Mouse (Mus musculus) lung, postnatal 0 days (tissue): ENCODE data around the gene Spred2. TPM values are rescaled to one million over a fixed set of nuclear protein-coding genes. Genes with fewer than 3 reads are reported as not detected.

Experiments
- ATAC-seq: fragments of 200-750 bp; cut with Nextera tagmentation; 2 replicates; pipeline ENCODE4 v1.8.0; 2017; ENCODE audit warnings: moderate library complexity
- DNase-seq: peaks from one replicate; pipeline ENCODE4 v3.0.0-alpha.2; 2016; ENCODE audit warnings: low spot score
- H3K27ac ChIP-seq: fragments of 300-500 bp; sonication (generic); 2 replicates; pipeline ENCODE4 v1.5.1; 2014; ENCODE audit warnings: antibody characterized with exemption, mild to moderate bottlenecking, low read length, mixed read lengths
- H3K27me3 ChIP-seq: fragments of 300-500 bp; sonication (generic); replicated peaks from 2 replicates; pipeline ENCODE4 v1.6.1; 2014; ENCODE audit warnings: low read length, mixed read lengths; ENCODE audit not compliant: insufficient read depth
- H3K36me3 ChIP-seq: fragments of 300-500 bp; sonication (generic); 2 replicates; pipeline ENCODE4 v1.6.1; 2014; ENCODE audit warnings: low read length, mixed read lengths; ENCODE audit not compliant: insufficient read depth
- H3K4me1 ChIP-seq: fragments of 300-500 bp; sonication (generic); 2 replicates; pipeline ENCODE4 v1.6.1; 2014; ENCODE audit warnings: antibody characterized with exemption, low read depth, low read length, mixed read lengths; ENCODE audit not compliant: insufficient read depth
- H3K4me2 ChIP-seq: fragments of 300-500 bp; sonication (generic); replicated peaks from 2 replicates; pipeline ENCODE4 v1.6.1; 2014; ENCODE audit warnings: low read depth, mild to moderate bottlenecking, low read length, moderate library complexity, mixed read lengths
- H3K4me3 ChIP-seq: fragments of 300-500 bp; sonication (generic); 2 replicates; pipeline ENCODE4 v1.5.1; 2014; ENCODE audit warnings: low read depth, low read length
- H3K9ac ChIP-seq: fragments of 300-500 bp; sonication (generic); replicated peaks from 2 replicates; pipeline ENCODE4 v1.6.1; 2014; ENCODE audit warnings: low read depth, mild to moderate bottlenecking
- H3K9me3 ChIP-seq: fragments of 300-500 bp; sonication (generic); 2 replicates; pipeline ENCODE4 v1.6.1; 2016; ENCODE audit warnings: low read length, mixed read lengths
- CTCF ChIP-seq: IDR thresholded peaks from 2 replicates; pipeline ENCODE4 v1.5.1; 2016; ENCODE audit warnings: antibody characterized with exemption, mild to moderate bottlenecking
- EP300 ChIP-seq: IDR thresholded peaks from 2 replicates; pipeline ENCODE4 v1.6.1; 2016; ENCODE audit warnings: antibody characterized with exemption, mild to moderate bottlenecking, control low read depth
- WGBS: fragments of 180-500 bp; shearing (Covaris S2); extraction: QIAGEN DNeasy Blood & Tissue Kit; methylation state at CpG from one replicate; pipeline ENCODE4 v1.1.7; 2014; 5-methylcytosine and 5-hydroxymethylcytosine counted together
- polyA plus RNA-seq: library from polyadenylated mRNA; unstranded; fragments of >200 nt; fragmentation: Nextera tagmentation; extraction: Ambion mirVana; gene quantifications from 2 replicates; pipeline ENCODE4 v1.2.1, GENCODE M21; 2015

Gene Spred2
- polyA plus RNA-seq, 1 experiment from 2014 or later: 3.9 TPM

GRCm38 (mm10) chr11:19971954-19972750 lies 48.0 kb downstream of the Spred2 start:
- peak; percentile 71 for TF ChIP-seq CTCF
- no peak for TF ChIP-seq EP300
- H3K4me3 ChIP-seq: no peak overlapping the region
- DNase-seq (peak; percentile 65), ATAC-seq (peak; percentile 77)
- H3K9ac ChIP-seq: no peak overlapping the region
- WGBS: 92% methylated on average over 4 of the region's 4 CpGs
- no peak overlapping the region for H3K27ac ChIP-seq
- H3K4me1 ChIP-seq: no peaks in the 10 kb centered on the region
- H3K27me3 ChIP-seq: no peaks in the 10 kb centered on the region
- H3K4me2 ChIP-seq: no peak overlapping the region
- H3K36me3 ChIP-seq: no peaks in the 10 kb centered on the region
- H3K9me3 ChIP-seq: no peaks in the 10 kb centered on the region

- Histone ChIP-seq H3K9ac (no peak overlapping the region), H3K36me3 (no peaks in the 10 kb centered on the region), H3K4me2 (no peak overlapping the region), H3K27me3 (no peaks in the 10 kb centered on the region), H3K4me3 (no peak overlapping the region), H3K9me3 (no peaks in the 10 kb centered on the region), H3K27ac (no peak overlapping the region), H3K4me1 (no peaks in the 10 kb centered on the region)
- ATAC-seq (no peak), DNase-seq (no peak)
- WGBS: 69% methylated on average over 7 of the region's 7 CpGs
- no peak for TF ChIP-seq EP300
These were observed 49.0 kb downstream of the Spred2 start for GRCm38 (mm10) chr11:19973032-19973790.

DNA sequence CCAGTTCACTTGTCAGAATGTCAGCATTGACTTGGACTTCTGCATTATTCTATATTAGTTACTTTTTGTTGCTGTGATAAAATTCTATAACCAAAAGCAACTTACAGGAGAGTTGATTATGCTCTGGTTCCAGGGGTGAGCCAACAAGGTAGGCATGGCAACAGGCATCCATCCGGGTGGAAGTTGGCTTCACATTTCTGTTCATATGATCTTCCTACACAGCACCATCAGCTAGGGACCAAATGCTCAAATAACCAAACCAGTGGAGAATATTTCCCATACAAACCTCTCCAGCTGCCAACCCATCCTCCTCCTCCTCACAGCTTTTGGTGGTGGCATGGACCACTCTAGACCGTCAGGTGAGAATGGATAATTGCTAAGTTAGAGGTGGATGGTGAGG lies 51.9 kb downstream of the Spred2 start:
- Histone ChIP-seq H3K9me3 (no peaks in the 10 kb centered on the region), H3K27me3 (no peaks in the 10 kb centered on the region), H3K9ac (no peak overlapping the region), H3K27ac (no peak overlapping the region), H3K36me3 (no peaks in the 10 kb centered on the region), H3K4me2 (no peak overlapping the region), H3K4me3 (no peak overlapping the region), H3K4me1 (0 out of 2 replicates have a peak, but pooled peaks cover 2% of the 10 kb centered on the region)
- TF ChIP-seq EP300 (no peak), CTCF (no peak)
- ATAC-seq: no peak
- no peak for DNase-seq
- WGBS: 96% methylated on average over 2 of the region's 2 CpGs

DNA sequence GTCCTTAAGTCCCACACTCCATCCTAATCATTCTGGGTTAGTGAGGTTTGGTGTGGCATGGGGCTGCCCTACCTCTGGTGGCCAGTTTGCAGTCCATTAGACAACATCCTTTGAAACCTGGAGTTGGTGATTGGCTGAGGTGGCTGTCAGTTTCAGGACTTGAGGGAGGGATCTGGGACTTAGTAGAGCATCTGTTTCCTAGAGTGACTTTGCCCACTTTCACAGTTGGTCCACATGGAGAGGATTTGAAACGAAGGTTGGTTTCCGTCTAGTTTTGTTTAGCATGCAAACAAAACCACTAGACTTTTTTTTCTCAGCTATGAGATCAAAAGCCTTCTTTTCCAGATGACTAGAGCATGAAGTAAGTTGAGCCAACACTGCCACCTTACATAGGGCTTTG lies 53.5 kb downstream of the Spred2 start:
- no peak overlapping the region for H3K9ac ChIP-seq
- H3K9me3 ChIP-seq: no peaks in the 10 kb centered on the region
- peaks cover 3% of the 10 kb centered on the region; the same call in 1 of the 2 replicates for H3K4me1 ChIP-seq
- DNase-seq (no peak), ATAC-seq (no peak)
- whole genome bisulfite sequencing: 39% methylated on average over 2 of the region's 2 CpGs
- no peak overlapping the region for H3K4me2 ChIP-seq
- no peaks in the 10 kb centered on the region for H3K36me3 ChIP-seq
- no peaks in the 10 kb centered on the region for H3K27me3 ChIP-seq
- TF ChIP-seq EP300 (no peak), CTCF (no peak)
- H3K27ac ChIP-seq: no peak overlapping the region
- no peak overlapping the region for H3K4me3 ChIP-seq

DNA sequence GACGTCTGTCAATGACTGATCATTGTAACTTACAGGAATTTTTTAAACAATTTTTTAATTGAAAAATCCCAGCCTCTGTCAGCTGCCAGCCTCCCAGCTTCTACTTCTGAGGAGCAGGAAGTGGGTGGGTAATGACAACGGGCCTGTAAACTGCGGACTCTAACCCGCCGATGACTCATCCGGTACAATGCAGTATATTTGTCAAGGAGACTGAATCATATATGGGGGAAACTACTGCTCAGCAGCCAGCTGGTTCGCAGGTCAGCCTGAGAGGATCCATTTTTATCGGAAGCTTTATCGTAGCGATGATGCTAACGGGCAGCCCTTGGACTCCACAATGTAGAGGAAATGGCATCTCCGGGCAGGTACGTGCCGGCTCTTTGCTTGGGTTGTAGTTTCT lies 55.2 kb downstream of the Spred2 start:
- ATAC-seq (peak; percentile 83), DNase-seq (peak; percentile 90)
- TF ChIP-seq EP300: no peak
- TF ChIP-seq CTCF: no peak
- Histone ChIP-seq H3K27me3 (no peaks in the 10 kb centered on the region), H3K9ac (no peak overlapping the region), H3K36me3 (no peaks in the 10 kb centered on the region), H3K4me3 (no peak overlapping the region), H3K27ac (peak overlapping the region; percentile 16; the same call in 1 of the 2 replicates), H3K4me1 (peaks cover 10% of the 10 kb centered on the region; the same call in 1 of the 2 replicates), H3K9me3 (no peaks in the 10 kb centered on the region), H3K4me2 (peak overlapping the region; percentile 33; the same call in 1 of the 2 replicates)
- WGBS: 22% methylated on average over 14 of the region's 14 CpGs

DNA sequence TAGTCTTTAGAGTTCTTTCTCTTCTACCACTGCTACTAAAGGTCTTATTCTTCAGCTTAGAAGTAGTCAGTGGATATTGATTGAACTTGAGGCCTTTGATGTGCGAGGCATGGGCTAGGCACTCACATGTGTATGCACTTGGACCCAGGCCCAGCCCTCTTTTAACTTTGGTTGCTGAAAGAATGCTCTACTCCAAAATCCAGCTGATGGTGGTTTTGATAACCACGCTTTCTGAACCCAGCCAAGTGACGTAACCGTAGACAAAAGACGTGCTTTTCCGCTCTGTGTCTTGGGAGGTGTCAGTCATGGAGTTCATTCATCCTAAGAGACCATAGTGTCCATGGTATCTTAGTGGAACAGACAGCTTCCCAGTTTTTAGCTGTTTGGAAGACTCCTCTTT lies 57.9 kb downstream of the Spred2 start:
- no peak overlapping the region for H3K4me2 ChIP-seq
- no peak for TF ChIP-seq CTCF
- no peak for TF ChIP-seq EP300
- H3K4me3 ChIP-seq: no peak overlapping the region
- no peak for ATAC-seq
- H3K36me3 ChIP-seq: no peaks in the 10 kb centered on the region
- no peaks in the 10 kb centered on the region for H3K27me3 ChIP-seq
- H3K9me3 ChIP-seq: no peaks in the 10 kb centered on the region
- WGBS: 37% methylated on average over 6 of the region's 6 CpGs
- H3K27ac ChIP-seq: peak overlapping the region; percentile 26; the same call in 1 of the 2 replicates
- H3K9ac ChIP-seq: no peak overlapping the region
- peak; percentile 54 for DNase-seq
- peaks cover 17% of the 10 kb centered on the region for H3K4me1 ChIP-seq
